ENCODE assay signal across 12 mouse cellular contexts in the genomic region with DNA sequence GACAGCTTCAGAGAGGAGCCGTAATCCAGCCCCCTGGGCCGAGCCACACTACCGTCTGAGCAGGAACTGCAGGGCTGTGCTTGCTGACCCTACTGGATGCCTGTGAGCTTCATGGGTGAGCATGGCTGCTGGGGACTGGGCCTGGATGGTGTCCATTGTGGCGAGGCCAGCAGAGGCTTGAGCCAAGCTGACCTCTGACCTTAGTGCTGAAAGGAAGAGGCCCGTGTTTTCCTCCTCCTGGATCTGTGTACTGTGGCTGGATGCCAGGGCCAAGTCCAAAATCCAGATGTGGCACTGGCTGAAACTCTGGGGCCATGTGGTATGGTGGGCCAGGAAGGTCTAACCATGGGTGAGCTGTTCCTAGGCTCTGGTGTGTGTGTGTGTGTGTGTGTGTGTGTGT. TPM values are rescaled to one million over a fixed set of nuclear protein-coding genes. Genes with fewer than 3 reads are reported as not detected.
DNase-seq lines count a peak whose midpoint lies in the region; ATAC-seq and TF ChIP-seq lines count a peak whose summit lies in the region.
"Had no signal": no experiment of that assay in that cellular context is flagged by ENCODE, and none has a peak within 500 bp of the region (broad histone marks: within the 10 kb centered on the region; RNA-seq: fewer than 3 reads in every experiment).

No protein-coding gene starts in this region.

- no peak overlapping the region for H3K27ac ChIP-seq in hindbrain, embryonic 13.5 days
- H3K27ac ChIP-seq in hindbrain, embryonic 14.5 days: no peak overlapping the region
- H3K27ac ChIP-seq in heart, embryonic 11.5 days (ENCODE audit: low read depth, low read length): no peak overlapping the region
- H3K27ac ChIP-seq in kidney, embryonic 15.5 days: no peak overlapping the region
- H3K27ac ChIP-seq in liver, postnatal 0 days (ENCODE audit: low read depth): peak overlapping the region; percentile 78
- H3K27ac ChIP-seq: embryonic facial prominence, embryonic 12.5 days; heart, embryonic 15.5 days had no signal

- no peaks in the 10 kb centered on the region for H3K36me3 ChIP-seq in hindbrain, embryonic 13.5 days
- H3K36me3 ChIP-seq in hindbrain, embryonic 14.5 days (replicated peaks; ENCODE audit: control insufficient read depth, insufficient read depth): no peaks in the 10 kb centered on the region
- no peaks in the 10 kb centered on the region for H3K36me3 ChIP-seq in heart, embryonic 11.5 days (ENCODE audit: control insufficient read depth, insufficient read depth, low read length)
- no peaks in the 10 kb centered on the region for H3K36me3 ChIP-seq in kidney, embryonic 15.5 days
- no peaks in the 10 kb centered on the region for H3K36me3 ChIP-seq in liver, postnatal 0 days (replicated peaks; ENCODE audit: insufficient read depth, low read length)
- H3K36me3 ChIP-seq: embryonic facial prominence, embryonic 12.5 days; heart, embryonic 15.5 days had no signal

- no peak overlapping the region for H3K4me2 ChIP-seq in hindbrain, embryonic 13.5 days
- H3K4me2 ChIP-seq in hindbrain, embryonic 14.5 days (replicated peaks): no peak overlapping the region
- H3K4me2 ChIP-seq in heart, embryonic 11.5 days: no peak overlapping the region
- H3K4me2 ChIP-seq in kidney, embryonic 15.5 days: no peak overlapping the region
- no peak overlapping the region for H3K4me2 ChIP-seq in liver, postnatal 0 days (ENCODE audit: low read depth, low read length)
- H3K4me2 ChIP-seq: embryonic facial prominence, embryonic 12.5 days; heart, embryonic 15.5 days had no signal

- TF ChIP-seq CTCF in liver, postnatal 0 days (IDR thresholded peaks at IDR 0.05; ENCODE audit: low read depth): no peak

- peaks cover 20% of the 10 kb centered on the region for H3K27me3 ChIP-seq in hindbrain, embryonic 13.5 days
- H3K27me3 ChIP-seq in hindbrain, embryonic 14.5 days (ENCODE audit: control insufficient read depth, insufficient read depth, low read length): no peaks in the 10 kb centered on the region
- peaks cover 8% of the 10 kb centered on the region; the same call in 1 of the 2 replicates for H3K27me3 ChIP-seq in heart, embryonic 11.5 days (ENCODE audit: control insufficient read depth, insufficient read depth, low read length)
- peaks cover 4% of the 10 kb centered on the region; the same call in 1 of the 2 replicates for H3K27me3 ChIP-seq in kidney, embryonic 15.5 days
- no peaks in the 10 kb centered on the region for H3K27me3 ChIP-seq in liver, postnatal 0 days (ENCODE audit: insufficient read depth, low read length)
- H3K27me3 ChIP-seq: embryonic facial prominence, embryonic 12.5 days had no signal

- no peaks in the 10 kb centered on the region for H3K9me3 ChIP-seq in hindbrain, embryonic 13.5 days
- H3K9me3 ChIP-seq in hindbrain, embryonic 14.5 days (ENCODE audit: control insufficient read depth, low read length): no peaks in the 10 kb centered on the region
- H3K9me3 ChIP-seq in heart, embryonic 11.5 days (replicated peaks; ENCODE audit: control insufficient read depth, low read length): no peaks in the 10 kb centered on the region
- H3K9me3 ChIP-seq in kidney, embryonic 15.5 days (replicated peaks): no peaks in the 10 kb centered on the region
- H3K9me3 ChIP-seq in liver, postnatal 0 days (ENCODE audit: low read length): no peaks in the 10 kb centered on the region
- H3K9me3 ChIP-seq: embryonic facial prominence, embryonic 12.5 days; heart, embryonic 15.5 days had no signal

- no peak overlapping the region for H3K4me3 ChIP-seq in hindbrain, embryonic 13.5 days
- H3K4me3 ChIP-seq in hindbrain, embryonic 14.5 days (replicated peaks; ENCODE audit: low read length): no peak overlapping the region
- no peak overlapping the region for H3K4me3 ChIP-seq in heart, embryonic 11.5 days (ENCODE audit: low read depth, low read length)
- H3K4me3 ChIP-seq in kidney, embryonic 15.5 days (replicated peaks): no peak overlapping the region
- no peak overlapping the region for H3K4me3 ChIP-seq in liver, postnatal 0 days (ENCODE audit: low read depth, low read length)
- H3K4me3 ChIP-seq: embryonic facial prominence, embryonic 12.5 days; heart, embryonic 15.5 days had no signal

- DNase-seq in hindbrain, embryonic 14.5 days (ENCODE audit: low spot score): no peak
- peak; percentile 80 for DNase-seq in liver, postnatal 0 days
- no peak for DNase-seq in layer of hippocampus, adult 8-10 months (ENCODE audit: low spot score in 2 of 2)
- no peak for DNase-seq in cerebellum, postnatal 14 days
- DNase-seq: thymus, postnatal 4 days had no signal

- no peak overlapping the region for H3K9ac ChIP-seq in hindbrain, embryonic 13.5 days
- H3K9ac ChIP-seq in hindbrain, embryonic 14.5 days: no peak overlapping the region
- H3K9ac ChIP-seq in heart, embryonic 11.5 days (ENCODE audit: low read depth, low read length): no peak overlapping the region
- no peak overlapping the region for H3K9ac ChIP-seq in kidney, embryonic 15.5 days
- no peak overlapping the region for H3K9ac ChIP-seq in liver, postnatal 0 days (replicated peaks)
- H3K9ac ChIP-seq: embryonic facial prominence, embryonic 12.5 days; heart, embryonic 15.5 days had no signal

- 23% methylated on average over 5 of the region's 5 CpGs for WGBS in hindbrain, embryonic 13.5 days
- WGBS in hindbrain, embryonic 14.5 days: 21% methylated on average over 5 of the region's 5 CpGs
- WGBS in heart, embryonic 11.5 days (ENCODE audit: insufficient replicate concordance): 43% methylated on average over 5 of the region's 5 CpGs
- WGBS in kidney, embryonic 15.5 days: 39% methylated on average over 5 of the region's 5 CpGs
- WGBS in liver, postnatal 0 days (ENCODE audit: insufficient replicate concordance): 34% methylated on average over 5 of the region's 5 CpGs

- peak; percentile 23; the same call in 1 of the 2 replicates for TF ChIP-seq EP300 in liver, postnatal 0 days (IDR thresholded peaks at IDR 0.05; ENCODE audit: low read depth)

- H3K4me1 ChIP-seq in hindbrain, embryonic 13.5 days (replicated peaks): no peaks in the 10 kb centered on the region
- no peaks in the 10 kb centered on the region for H3K4me1 ChIP-seq in hindbrain, embryonic 14.5 days (replicated peaks; ENCODE audit: control insufficient read depth, insufficient read depth, low read length)
- H3K4me1 ChIP-seq in heart, embryonic 11.5 days (ENCODE audit: control insufficient read depth, insufficient read depth, low read length): no peaks in the 10 kb centered on the region
- peaks cover 4% of the 10 kb centered on the region for H3K4me1 ChIP-seq in kidney, embryonic 15.5 days
- peaks cover 4% of the 10 kb centered on the region; the same call in 1 of the 2 replicates for H3K4me1 ChIP-seq in liver, postnatal 0 days (ENCODE audit: insufficient read depth)
- H3K4me1 ChIP-seq: embryonic facial prominence, embryonic 12.5 days had no signal

- peak; percentile 26; the same call in 1 of the 2 replicates for ATAC-seq in hindbrain, embryonic 13.5 days (ENCODE audit: low FRiP score)
- ATAC-seq in hindbrain, embryonic 14.5 days (ENCODE audit: low FRiP score): no peak
- ATAC-seq in heart, embryonic 11.5 days (replicated peaks; ENCODE audit: insufficient number of reproducible peaks, low FRiP score, low TSS enrichment): peak; percentile 33; the same call in 1 of the 2 replicates
- ATAC-seq in kidney, embryonic 15.5 days (replicated peaks; ENCODE audit: low FRiP score): peak; percentile 37
- peak; percentile 92 for ATAC-seq in liver, postnatal 0 days
- ATAC-seq in CD4-positive, CD25-positive, alpha-beta regulatory T cell, adult 4 months: no peak
- ATAC-seq: midbrain, embryonic 16.5 days had no signal

RNA-seq across cellular contexts. Expression of a gene that starts 9.3 kb away (rescaled TPM):
- polyA plus RNA-seq in hindbrain, embryonic 13.5 days (2015; fragmentation: Nextera tagmentation; extraction: Ambion mirVana): 0.14 and 0.96 TPM in 2 replicates
- polyA plus RNA-seq in hindbrain, embryonic 14.5 days (2014; fragmentation: Nextera tagmentation; extraction: Ambion mirVana): 0.10 and 0.27 TPM in 2 replicates
- polyA plus RNA-seq in heart, embryonic 11.5 days (2014; fragmentation: Nextera tagmentation; extraction: Ambion mirVana): 1.1 and 2.2 TPM in 2 replicates
- polyA plus RNA-seq in kidney, embryonic 15.5 days (2015; fragmentation: Nextera tagmentation; extraction: Ambion mirVana): 0.40 and 1.5 TPM in 2 replicates
- 3.0 and 4.0 TPM in 2 replicates for polyA plus RNA-seq in liver, postnatal 0 days (2015; fragmentation: Nextera tagmentation; extraction: Ambion mirVana)
- 1 to 10 TPM in 1 of 4 experiments, under 1 TPM in 3; 0.31 to 1.4 (median 0.73) TPM for total RNA-seq in layer of hippocampus, adult 8-10 months (2022)
- polyA plus RNA-seq in CD4-positive, CD25-positive, alpha-beta regulatory T cell, adult 4 months (2017; shearing (Covaris generic)): under 1 TPM in 1 of 2 experiments, not detected in 1; 0.28 TPM

RNA-seq across cellular contexts. Expression of a gene that starts 11.0 kb away (rescaled TPM):
- 14.4 and 15.9 TPM in 2 replicates for polyA plus RNA-seq in hindbrain, embryonic 13.5 days (2015; fragmentation: Nextera tagmentation; extraction: Ambion mirVana)
- 17.3 and 17.9 TPM in 2 replicates for polyA plus RNA-seq in hindbrain, embryonic 14.5 days (2014; fragmentation: Nextera tagmentation; extraction: Ambion mirVana)
- 14.0 and 17.2 TPM in 2 replicates for polyA plus RNA-seq in heart, embryonic 11.5 days (2014; fragmentation: Nextera tagmentation; extraction: Ambion mirVana)
- 17.1 and 17.2 TPM in 2 replicates for polyA plus RNA-seq in kidney, embryonic 15.5 days (2015; fragmentation: Nextera tagmentation; extraction: Ambion mirVana)
- polyA plus RNA-seq in liver, postnatal 0 days (2015; fragmentation: Nextera tagmentation; extraction: Ambion mirVana): 6.7 and 7.1 TPM in 2 replicates
- 10 to 100 TPM; 57.9 to 73.1 (median 65.4) TPM for total RNA-seq in layer of hippocampus, adult 8-10 months (2022)
- 10 to 100 TPM; 11.4 to 14.5 TPM for polyA plus RNA-seq in CD4-positive, CD25-positive, alpha-beta regulatory T cell, adult 4 months (2017; shearing (Covaris generic))

RNA-seq across cellular contexts. Expression of a gene that starts 34.4 kb away (rescaled TPM):
- polyA plus RNA-seq in hindbrain, embryonic 13.5 days (2015; fragmentation: Nextera tagmentation; extraction: Ambion mirVana): 1.2 and 2.6 TPM in 2 replicates
- 0.23 and 3.2 TPM in 2 replicates for polyA plus RNA-seq in hindbrain, embryonic 14.5 days (2014; fragmentation: Nextera tagmentation; extraction: Ambion mirVana)
- polyA plus RNA-seq in heart, embryonic 11.5 days (2014; fragmentation: Nextera tagmentation; extraction: Ambion mirVana): 1.7 and 1.9 TPM in 2 replicates
- polyA plus RNA-seq in kidney, embryonic 15.5 days (2015; fragmentation: Nextera tagmentation; extraction: Ambion mirVana): 5.2 and 6.2 TPM in 2 replicates
- 0.16 TPM in 1 of 2 replicates, not detected in the other for polyA plus RNA-seq in liver, postnatal 0 days (2015; fragmentation: Nextera tagmentation; extraction: Ambion mirVana)
- 10 to 100 TPM in 2 of 4 experiments, 1 to 10 TPM in 1, not detected in 1; 4.8 to 16.4 (median 11.3) TPM for total RNA-seq in layer of hippocampus, adult 8-10 months (2022)
- polyA plus RNA-seq in CD4-positive, CD25-positive, alpha-beta regulatory T cell, adult 4 months (2017; shearing (Covaris generic)): under 1 TPM in 1 of 2 experiments, not detected in 1; 0.71 TPM

RNA-seq across cellular contexts. Expression of a gene that starts 48.5 kb away (rescaled TPM):
- polyA plus RNA-seq in hindbrain, embryonic 13.5 days (2015; fragmentation: Nextera tagmentation; extraction: Ambion mirVana): 24.5 and 25.1 TPM in 2 replicates
- polyA plus RNA-seq in hindbrain, embryonic 14.5 days (2014; fragmentation: Nextera tagmentation; extraction: Ambion mirVana): 42.9 TPM in 2 replicates
- 1.4 and 1.5 TPM in 2 replicates for polyA plus RNA-seq in heart, embryonic 11.5 days (2014; fragmentation: Nextera tagmentation; extraction: Ambion mirVana)
- 2.6 and 4.0 TPM in 2 replicates for polyA plus RNA-seq in kidney, embryonic 15.5 days (2015; fragmentation: Nextera tagmentation; extraction: Ambion mirVana)
- 0.12 TPM in 1 of 2 replicates, not detected in the other for polyA plus RNA-seq in liver, postnatal 0 days (2015; fragmentation: Nextera tagmentation; extraction: Ambion mirVana)
- 100 to 1,000 TPM in 3 of 4 experiments, 10 to 100 TPM in 1; 99.3 to 118 (median 106) TPM for total RNA-seq in layer of hippocampus, adult 8-10 months (2022)
- not detected for polyA plus RNA-seq in CD4-positive, CD25-positive, alpha-beta regulatory T cell, adult 4 months (2017; shearing (Covaris generic))

Comparison
In these comparisons a context has a peak if more than half of its experiments do, and no peak if none do; other contexts are left out.
1. ATAC-seq: peak in hindbrain, embryonic 13.5 days (single experiment), heart, embryonic 11.5 days (single experiment), kidney, embryonic 15.5 days (single experiment) and liver, postnatal 0 days (single experiment); none in hindbrain, embryonic 14.5 days (single experiment) and CD4-positive, CD25-positive, alpha-beta regulatory T cell, adult 4 months (single experiment).